Mouse (Mus musculus) spleen, adult 2 months (tissue): Measurements from ENCODE around the gene Dusp12. TPM values are rescaled to one million over a fixed set of nuclear protein-coding genes. Genes with fewer than 3 reads are reported as not detected.
A peak's percentile ranks its signal among the peaks of the same experiment; 100 is the strongest.

Source experiments
- DNase-seq, 2 experiments: peaks; one replicate each; pipeline versions ENCODE4 v3.0.0 to v3.0.0-alpha.2; 2012 to 2021; ENCODE audit warnings: low spot score in 2 of 2, low read depth in 1 of 2
- H3K27ac ChIP-seq: fragments of 200-500 bp; 2 replicates; pipeline ENCODE4 v1.5.1; 2012; ENCODE audit warnings: low read length, inconsistent platforms; ENCODE audit not compliant: insufficient read depth
- H3K27me3 ChIP-seq: fragments of 200-500 bp; 2 replicates; pipeline ENCODE4 v1.6.1; 2012; ENCODE audit warnings: mild to moderate bottlenecking, moderate library complexity, low read length, inconsistent platforms; ENCODE audit not compliant: control insufficient read depth, insufficient read depth
- H3K36me3 ChIP-seq: fragments of 200-500 bp; 2 replicates; pipeline ENCODE4 v1.6.1; 2012; ENCODE audit warnings: mild to moderate bottlenecking, low read length, inconsistent platforms; ENCODE audit not compliant: control insufficient read depth, insufficient read depth
- H3K4me1 ChIP-seq: fragments of 200-500 bp; 2 replicates; pipeline ENCODE4 v1.6.1; 2011; ENCODE audit warnings: inconsistent platforms; ENCODE audit not compliant: control insufficient read depth, insufficient read depth, insufficient read length
- H3K4me3 ChIP-seq: fragments of 200-500 bp; 2 replicates; pipeline ENCODE4 v1.5.1; 2011; ENCODE audit warnings: mild to moderate bottlenecking, inconsistent platforms; ENCODE audit not compliant: insufficient read depth, insufficient read length; ENCODE audit errors: extremely low read depth
- CTCF ChIP-seq: fragments of 200-500 bp; IDR thresholded peaks from 2 replicates; pipeline ENCODE4 v1.5.1; 2011; ENCODE audit warnings: mild to moderate bottlenecking, inconsistent platforms; ENCODE audit not compliant: insufficient read depth, insufficient read length, insufficient replicate concordance; ENCODE audit errors: extremely low read depth
- POLR2A ChIP-seq: fragments of 200-500 bp; IDR thresholded peaks from 2 replicates; pipeline ENCODE4 v1.6.1; 2011; ENCODE audit warnings: low read depth, low read length, inconsistent platforms
- WGBS: fragments of 180-500 bp; shearing (Covaris S2); methylation state at CpG from one replicate; pipeline ENCODE4 v1.1.7; 2018; 5-methylcytosine and 5-hydroxymethylcytosine counted together
- polyA plus RNA-seq: library from polyadenylated mRNA; depleted of rRNA; stranded (reverse); fragments of >200 nt; gene quantifications from 2 replicates; pipeline ENCODE4 v1.2.3, GENCODE M21; 2012

Dusp12 gene
- polyA plus RNA-seq, 1 experiment = 11.0 TPM

- 61% methylated on average over 6 of the region's 6 CpGs for WGBS
- Histone ChIP-seq H3K4me3 (no peak overlapping the region), H3K27ac (no peak overlapping the region), H3K27me3 (no peaks in the 10 kb centered on the region), H3K4me1 (peaks cover 2% of the 10 kb centered on the region; the same call in 1 of the 2 replicates), H3K36me3 (no peaks in the 10 kb centered on the region; the same call in none of the 2 replicates)
- DNase-seq = no peak
- TF ChIP-seq POLR2A (no peak), CTCF (no peak)
Measured at GRCm38 (mm10) chr1:170886044-170886458, 711 bp upstream of the Dusp12 start.

DNA sequence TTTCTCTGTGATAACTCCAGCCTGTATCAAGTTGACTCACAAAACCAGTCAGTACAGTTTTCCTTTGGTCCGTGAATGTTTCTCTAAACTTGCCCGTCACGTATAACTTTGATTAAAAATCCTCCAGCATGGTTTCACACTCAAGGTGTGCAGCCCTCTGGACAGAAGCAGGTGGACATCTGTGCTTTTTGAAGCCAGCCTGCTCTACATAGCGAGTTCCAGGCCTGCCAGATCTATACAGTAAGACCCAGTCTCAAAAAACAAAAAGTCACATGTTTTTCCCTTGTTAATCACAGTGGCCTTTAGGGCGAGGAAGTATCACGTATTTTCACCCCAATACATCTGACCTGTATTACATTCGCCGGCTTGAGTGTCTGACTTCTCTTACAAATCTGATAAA, 950 bp downstream of the Dusp12 start:
- H3K27me3 ChIP-seq = no peaks in the 10 kb centered on the region
- H3K36me3 ChIP-seq = peaks cover 8% of the 10 kb centered on the region
- no peak overlapping the region for H3K27ac ChIP-seq
- 30% methylated on average over 8 of the region's 8 CpGs for WGBS
- peaks cover 2% of the 10 kb centered on the region; the same call in 1 of the 2 replicates for H3K4me1 ChIP-seq
- peak overlapping the region; percentile 86 for H3K4me3 ChIP-seq
- DNase-seq = no peak
- TF ChIP-seq POLR2A = no peak

DNA sequence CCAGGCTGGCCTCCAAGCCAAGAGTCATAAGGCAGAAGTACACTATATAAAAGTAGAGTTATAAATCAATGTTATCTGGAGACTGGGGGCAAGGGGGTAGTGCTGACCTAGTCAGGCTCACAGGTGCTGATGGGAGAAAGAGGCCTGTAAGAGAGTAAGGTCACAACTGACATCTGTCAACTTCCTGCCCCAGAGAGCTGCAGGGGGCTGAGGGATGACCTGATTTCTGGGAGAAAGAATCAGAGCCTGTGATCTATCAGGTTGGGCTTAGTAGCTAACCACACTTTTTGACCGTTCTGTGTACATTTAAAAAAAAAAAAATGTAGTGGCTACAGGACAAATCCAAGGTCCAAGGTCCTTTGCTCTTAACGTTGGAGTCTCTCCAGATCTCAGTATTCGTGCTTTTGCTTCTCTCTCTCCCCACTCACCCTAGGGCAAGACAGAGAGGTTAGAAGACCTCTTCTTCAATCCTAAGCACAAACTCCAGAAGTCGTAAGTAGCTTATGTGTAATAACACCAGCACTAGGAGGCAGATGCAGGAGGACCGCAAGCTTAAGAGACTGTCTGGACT, 2.3 kb downstream of the Dusp12 start:
- Histone ChIP-seq H3K4me1 (peaks cover 2% of the 10 kb centered on the region; the same call in 1 of the 2 replicates), H3K27ac (no peak overlapping the region), H3K36me3 (peaks cover 11% of the 10 kb centered on the region), H3K4me3 (no peak overlapping the region), H3K27me3 (no peaks in the 10 kb centered on the region)
- TF ChIP-seq POLR2A = no peak
- DNase-seq = no peak
- WGBS = 84% methylated on average over 5 of the region's 5 CpGs

DNA sequence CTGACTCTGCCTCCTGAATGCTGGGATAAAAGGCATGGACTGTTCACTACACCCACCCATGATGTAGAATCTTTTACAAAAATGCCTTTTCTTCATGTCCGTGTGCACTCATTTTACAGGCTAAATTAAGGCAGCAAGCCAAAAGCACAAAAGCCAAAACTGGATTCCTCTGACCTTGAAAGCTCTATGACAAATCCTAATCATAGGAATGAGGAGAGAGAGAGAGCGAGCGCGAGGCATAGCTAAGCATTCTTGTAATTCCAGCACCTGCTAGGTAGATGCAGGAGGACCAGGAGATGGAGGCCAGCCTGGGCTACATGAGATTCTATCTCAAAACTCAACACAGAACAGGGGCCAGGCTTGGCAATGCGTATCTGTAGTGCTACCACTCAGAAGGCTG, 8.4 kb downstream of the Dusp12 start:
- 91% methylated on average over 5 of the region's 5 CpGs for WGBS
- Histone ChIP-seq H3K36me3 (peaks cover 12% of the 10 kb centered on the region), H3K27me3 (no peaks in the 10 kb centered on the region), H3K4me1 (no peaks in the 10 kb centered on the region), H3K4me3 (no peak overlapping the region), H3K27ac (no peak overlapping the region)
- no peak for TF ChIP-seq CTCF
- no peak for TF ChIP-seq POLR2A
- no peak for DNase-seq

GRCm38 (mm10) chr1:170875676-170876075, 9.7 kb downstream of the Dusp12 start:
- no peak for DNase-seq
- H3K27ac ChIP-seq = no peak overlapping the region
- 90% methylated on average over 3 of the region's 3 CpGs for WGBS
- H3K27me3 ChIP-seq = no peaks in the 10 kb centered on the region
- no peaks in the 10 kb centered on the region for H3K4me1 ChIP-seq
- peaks cover 12% of the 10 kb centered on the region for H3K36me3 ChIP-seq
- no peak overlapping the region for H3K4me3 ChIP-seq
- TF ChIP-seq POLR2A (no peak), CTCF (no peak)

- Histone ChIP-seq H3K4me1 (no peaks in the 10 kb centered on the region), H3K4me3 (no peak overlapping the region), H3K27ac (no peak overlapping the region), H3K27me3 (no peaks in the 10 kb centered on the region), H3K36me3 (peaks cover 1% of the 10 kb centered on the region; the same call in 1 of the 2 replicates)
- no peak for TF ChIP-seq CTCF
- no peak for TF ChIP-seq POLR2A
- 89% methylated on average over 2 of the region's 2 CpGs for WGBS
- DNase-seq = no peak
Measured at GRCm38 (mm10) chr1:170871961-170872360, 13.4 kb downstream of the Dusp12 start.

- DNase-seq = no peak
- Histone ChIP-seq H3K4me3 (no peak overlapping the region), H3K27me3 (no peaks in the 10 kb centered on the region), H3K27ac (no peak overlapping the region), H3K4me1 (no peaks in the 10 kb centered on the region), H3K36me3 (peaks cover 1% of the 10 kb centered on the region; the same call in 1 of the 2 replicates)
- 94% methylated on average over 6 of the region's 6 CpGs for WGBS
- TF ChIP-seq CTCF = no peak
- no peak for TF ChIP-seq POLR2A
Measured at GRCm38 (mm10) chr1:170871402-170871801, 13.9 kb downstream of the Dusp12 start.
